Mouse (Mus musculus): ENCODE results near the gene Rexo1. TPM values are rescaled to one million over a fixed set of nuclear protein-coding genes. Genes with fewer than 3 reads are reported as not detected.
A peak's percentile ranks its signal among the peaks of the same experiment; 100 is the strongest.

Rexo1 gene
- polyA plus RNA-seq, 1 experiment from 2014 or later: 28.0 TPM

DNA sequence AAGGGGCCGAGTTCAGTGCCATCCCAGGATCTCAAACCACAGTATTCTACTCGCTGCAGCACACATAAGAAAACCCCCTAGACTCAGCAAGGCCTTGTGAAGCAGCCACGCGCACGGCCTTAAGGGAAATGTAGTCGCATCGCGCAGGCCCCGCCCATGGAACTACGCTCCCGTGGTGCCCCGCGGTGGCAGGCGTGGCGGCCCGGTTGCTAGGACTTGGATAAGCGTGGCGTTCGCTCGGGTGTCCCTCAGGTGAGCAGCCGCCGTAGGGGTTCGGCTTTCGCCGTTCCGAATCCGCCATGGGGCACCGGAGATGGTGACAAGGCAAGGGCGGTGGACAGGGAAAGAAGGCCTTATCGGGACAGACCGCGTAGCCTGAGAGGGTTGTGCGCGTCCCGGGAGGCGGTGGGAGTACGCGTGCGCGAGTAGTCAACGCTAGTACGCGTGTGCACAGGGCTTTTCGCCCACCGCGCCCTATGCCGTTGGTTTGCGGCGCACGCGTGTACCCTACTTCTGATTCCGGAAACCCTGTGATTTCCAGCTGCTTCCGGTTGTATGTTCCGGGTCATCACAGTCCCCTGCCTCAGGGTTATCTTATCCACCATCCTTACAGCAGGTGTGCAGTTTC is 41.5 kb upstream of the Rexo1 start, which contains the start of the genes Scamp4 and Adat3:
Gene Scamp4, plus strand, starts transcription at position 175 of the 628 bp plus-strand sequence.
Gene Adat3, plus strand, starts transcription at position 183 of the 628 bp plus-strand sequence.
- Histone ChIP-seq H3K4me3 (peak within 1 kb of the TSS; percentile 72), H3K27me3 (peaks cover 5% of the 10 kb centered on the region; the same call in 1 of the 2 replicates), H3K36me3 (peaks cover 19% of the 10 kb centered on the region), H3K9ac (peak within 1 kb of the TSS; percentile 83), H3K4me2 (peak within 1 kb of the TSS; percentile 87), H3K9me3 (no peaks in the 10 kb centered on the region), H3K27ac (replicated peaks) (peak within 1 kb of the TSS; percentile 90), H3K4me1 (replicated peaks) (peaks cover 24% of the 10 kb centered on the region)
- under 1% methylated on average over 54 of the region's 54 CpGs for WGBS
- peak; percentile 96 for ATAC-seq (ENCODE audit: low read depth)

- Histone ChIP-seq H3K9ac (no peak overlapping the region), H3K4me2 (no peak overlapping the region), H3K4me3 (no peak overlapping the region), H3K9me3 (no peaks in the 10 kb centered on the region), H3K36me3 (no peaks in the 10 kb centered on the region), H3K27me3 (peaks cover 5% of the 10 kb centered on the region; the same call in 1 of the 2 replicates), H3K4me1 (replicated peaks) (no peaks in the 10 kb centered on the region), H3K27ac (replicated peaks) (no peak overlapping the region)
- no peak for ATAC-seq (ENCODE audit: low read depth)
- 52% methylated on average over 4 of the region's 4 CpGs for WGBS
Measured at GRCm38 (mm10) chr10:80596318-80596717, 35.0 kb upstream of the Rexo1 start.

DNA sequence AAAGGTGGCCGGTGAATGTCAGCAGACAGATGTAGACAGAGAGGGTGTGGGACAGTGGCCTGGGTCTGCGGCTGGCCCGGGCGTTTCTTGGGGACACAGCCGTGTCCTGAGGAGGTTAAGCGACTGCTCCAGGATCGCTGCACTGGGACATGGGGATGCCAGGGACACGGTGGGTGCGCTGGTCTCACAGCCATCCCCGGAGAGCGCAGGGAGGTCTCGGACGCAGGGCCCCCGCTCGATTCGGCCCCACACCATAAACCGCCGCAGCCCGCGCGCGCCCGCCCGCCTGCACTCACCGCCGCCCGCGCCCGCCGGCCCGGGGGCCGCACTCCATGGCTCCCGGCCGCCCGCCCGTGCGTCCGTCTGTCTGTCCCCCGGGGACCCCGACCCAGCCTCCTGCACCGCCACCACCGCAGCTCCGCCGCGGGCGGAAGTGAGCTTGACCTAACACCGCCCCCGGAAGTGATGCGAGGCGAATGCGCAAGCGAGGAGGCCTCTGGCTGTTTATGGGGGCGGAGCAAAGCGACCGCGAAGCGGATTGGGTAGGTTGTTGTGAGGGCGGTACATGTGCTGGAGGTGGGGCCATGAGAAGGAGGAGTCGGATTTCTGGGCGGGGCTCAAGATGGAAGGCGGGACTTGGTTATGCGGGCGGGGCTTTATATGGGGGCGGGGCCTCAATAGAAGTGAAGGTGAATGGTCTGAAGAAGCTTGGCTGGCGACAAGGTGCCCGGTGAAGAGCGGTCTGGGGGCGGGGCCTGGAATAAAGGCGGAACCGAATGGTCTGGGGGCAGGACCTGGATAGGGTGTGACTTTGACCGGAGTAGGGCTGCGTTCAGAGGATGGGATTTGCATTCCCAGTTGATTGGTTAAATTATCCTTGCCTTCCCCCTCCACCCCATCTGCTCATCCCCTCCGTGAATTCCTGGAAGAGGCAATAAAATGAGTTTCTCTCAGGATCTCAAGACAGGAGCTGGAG is 28.8 kb upstream of the Rexo1 start, which contains the start of gene Abhd17a:
Gene Abhd17a, minus strand, starts transcription at position 463 of the 976 bp plus-strand sequence.
- Histone ChIP-seq H3K4me3 (peak within 1 kb of the TSS; percentile 97), H3K9me3 (no peaks in the 10 kb centered on the region), H3K4me1 (replicated peaks) (peaks cover 38% of the 10 kb centered on the region), H3K27ac (replicated peaks) (peak within 1 kb of the TSS; percentile 61), H3K4me2 (peak within 1 kb of the TSS; percentile 99), H3K27me3 (no peaks in the 10 kb centered on the region), H3K9ac (peak within 1 kb of the TSS; percentile 94), H3K36me3 (peaks cover 16% of the 10 kb centered on the region; the same call in 1 of the 2 replicates)
- WGBS: under 1% methylated on average over 62 of the region's 73 CpGs
- ATAC-seq (ENCODE audit: low read depth): peak; percentile 95

DNA sequence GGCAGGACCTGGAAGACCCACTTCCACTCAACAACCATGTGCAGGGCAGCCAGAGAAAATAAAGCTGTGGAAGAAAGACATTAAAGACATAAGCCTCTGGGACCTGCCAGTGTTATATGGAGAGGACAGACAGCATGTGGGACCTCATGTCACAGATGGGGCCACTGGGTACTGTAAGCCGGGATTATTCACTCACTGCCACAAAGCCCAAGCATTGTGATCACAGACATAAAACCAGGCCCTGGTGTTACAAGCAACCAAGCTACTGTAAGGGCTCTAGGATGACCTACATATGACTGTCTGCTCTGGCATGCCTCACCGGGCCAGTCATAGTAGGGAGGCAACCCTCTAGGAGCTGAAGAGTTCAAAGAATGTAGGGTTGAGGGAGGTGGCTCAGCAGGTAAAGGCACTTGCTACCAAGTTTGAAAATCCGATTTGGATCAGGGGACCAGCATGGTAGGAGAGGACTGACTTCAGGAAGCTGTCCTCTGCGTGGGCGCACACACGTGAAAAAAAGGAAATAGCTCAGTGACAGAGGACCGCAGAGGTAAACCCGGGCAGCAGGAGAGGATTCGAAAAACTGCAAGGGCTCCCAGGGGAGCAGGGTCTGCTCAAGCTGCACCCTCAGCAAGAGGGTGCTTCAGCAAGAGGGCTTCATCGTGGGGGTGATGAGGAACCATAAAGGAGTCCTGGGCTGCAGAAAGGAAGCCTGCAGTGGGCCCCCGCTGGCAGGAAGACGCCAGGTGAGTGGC is 27.9 kb upstream of the Rexo1 start:
- ATAC-seq (ENCODE audit: low read depth): no peak; the same call in 1 of the 2 replicates
- peaks cover 45% of the 10 kb centered on the region for H3K4me1 ChIP-seq (replicated peaks)
- H3K36me3 ChIP-seq: peaks cover 24% of the 10 kb centered on the region
- H3K27me3 ChIP-seq: no peaks in the 10 kb centered on the region
- peak overlapping the region; percentile 94 for H3K9ac ChIP-seq
- H3K4me3 ChIP-seq: peak overlapping the region; percentile 97
- H3K27ac ChIP-seq (replicated peaks): peak overlapping the region; percentile 61
- peak overlapping the region; percentile 99 for H3K4me2 ChIP-seq
- 20% methylated on average over 12 of the region's 12 CpGs for WGBS
- H3K9me3 ChIP-seq: no peaks in the 10 kb centered on the region

DNA sequence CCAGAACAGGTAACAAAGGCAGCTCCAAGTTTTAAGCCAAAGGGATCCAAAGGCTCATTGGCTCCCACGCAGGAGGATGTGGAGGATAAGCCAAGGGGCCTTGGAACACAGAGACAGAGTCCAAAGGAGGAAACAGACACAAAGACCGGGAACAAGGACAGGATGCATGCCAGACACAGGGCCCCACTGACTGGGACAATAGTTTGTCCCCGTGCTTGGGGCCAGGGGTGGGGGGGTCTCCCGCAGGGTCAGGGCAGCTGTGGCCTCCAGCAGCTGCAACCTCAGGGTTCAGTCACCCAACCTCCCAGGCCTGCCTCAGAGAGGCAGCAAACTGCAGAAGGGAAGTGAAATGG is 25.9 kb upstream of the Rexo1 start:
- 31% methylated on average over 4 of the region's 4 CpGs for WGBS
- H3K4me2 ChIP-seq: peak overlapping the region; percentile 11
- H3K4me1 ChIP-seq (replicated peaks): peaks cover 45% of the 10 kb centered on the region
- H3K36me3 ChIP-seq: peaks cover 37% of the 10 kb centered on the region
- no peaks in the 10 kb centered on the region for H3K9me3 ChIP-seq
- no peaks in the 10 kb centered on the region for H3K27me3 ChIP-seq
- ATAC-seq (ENCODE audit: low read depth): no peak
- H3K9ac ChIP-seq: peak overlapping the region; percentile 27; the same call in 1 of the 2 replicates
- H3K27ac ChIP-seq (replicated peaks): peak overlapping the region; percentile 46; the same call in 1 of the 2 replicates
- no peak overlapping the region for H3K4me3 ChIP-seq

- peak overlapping the region; percentile 34 for H3K9ac ChIP-seq
- peak overlapping the region; percentile 4; the same call in 1 of the 2 replicates for H3K4me3 ChIP-seq
Measured at GRCm38 (mm10) chr10:80586407-80587304, 25.3 kb upstream of the Rexo1 start.

DNA sequence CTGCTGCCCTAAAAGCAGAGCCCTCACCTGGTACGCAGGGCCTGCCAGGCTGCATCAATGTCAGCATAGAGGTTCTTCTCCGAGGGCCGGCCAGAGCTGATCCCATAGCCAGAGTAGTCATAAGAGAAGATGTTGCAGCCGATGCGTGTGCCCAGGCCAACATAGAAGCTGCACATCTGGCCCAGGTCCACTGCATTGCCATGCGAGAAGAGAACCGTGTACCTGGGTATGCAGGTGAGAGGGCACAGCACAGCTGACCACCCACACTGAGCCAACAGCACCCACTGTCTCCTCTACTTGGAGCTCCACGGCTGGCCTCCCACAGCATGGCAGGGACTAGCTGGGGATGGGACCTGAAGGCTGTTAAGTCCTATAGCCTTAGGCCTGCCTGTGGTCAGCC is 24.2 kb upstream of the Rexo1 start:
- peaks cover 47% of the 10 kb centered on the region for H3K36me3 ChIP-seq
- no peak overlapping the region for H3K4me3 ChIP-seq
- no peaks in the 10 kb centered on the region for H3K27me3 ChIP-seq
- 0 out of 2 replicates have a peak overlapping the region, but pooled peaks have one; percentile 17 for H3K9ac ChIP-seq
- WGBS: 93% methylated on average over 8 of the region's 8 CpGs
- no peak overlapping the region for H3K27ac ChIP-seq (replicated peaks)
- H3K4me1 ChIP-seq (replicated peaks): peaks cover 45% of the 10 kb centered on the region
- no peak for ATAC-seq (ENCODE audit: low read depth)
- peak overlapping the region; percentile 11 for H3K4me2 ChIP-seq
- H3K9me3 ChIP-seq: no peaks in the 10 kb centered on the region

More at GRCm38 (mm10) chr10:80586407-80587304, 25.3 kb upstream of the Rexo1 start:
- H3K27me3 ChIP-seq: no peaks in the 10 kb centered on the region
- peaks cover 40% of the 10 kb centered on the region for H3K36me3 ChIP-seq
- H3K9me3 ChIP-seq: no peaks in the 10 kb centered on the region
- ATAC-seq (ENCODE audit: low read depth): no peak
- WGBS: 94% methylated on average over 51 of the region's 51 CpGs
- H3K4me2 ChIP-seq: peak overlapping the region; percentile 11
- peak overlapping the region; percentile 46 for H3K27ac ChIP-seq (replicated peaks)
- H3K4me1 ChIP-seq (replicated peaks): peaks cover 45% of the 10 kb centered on the region

DNA sequence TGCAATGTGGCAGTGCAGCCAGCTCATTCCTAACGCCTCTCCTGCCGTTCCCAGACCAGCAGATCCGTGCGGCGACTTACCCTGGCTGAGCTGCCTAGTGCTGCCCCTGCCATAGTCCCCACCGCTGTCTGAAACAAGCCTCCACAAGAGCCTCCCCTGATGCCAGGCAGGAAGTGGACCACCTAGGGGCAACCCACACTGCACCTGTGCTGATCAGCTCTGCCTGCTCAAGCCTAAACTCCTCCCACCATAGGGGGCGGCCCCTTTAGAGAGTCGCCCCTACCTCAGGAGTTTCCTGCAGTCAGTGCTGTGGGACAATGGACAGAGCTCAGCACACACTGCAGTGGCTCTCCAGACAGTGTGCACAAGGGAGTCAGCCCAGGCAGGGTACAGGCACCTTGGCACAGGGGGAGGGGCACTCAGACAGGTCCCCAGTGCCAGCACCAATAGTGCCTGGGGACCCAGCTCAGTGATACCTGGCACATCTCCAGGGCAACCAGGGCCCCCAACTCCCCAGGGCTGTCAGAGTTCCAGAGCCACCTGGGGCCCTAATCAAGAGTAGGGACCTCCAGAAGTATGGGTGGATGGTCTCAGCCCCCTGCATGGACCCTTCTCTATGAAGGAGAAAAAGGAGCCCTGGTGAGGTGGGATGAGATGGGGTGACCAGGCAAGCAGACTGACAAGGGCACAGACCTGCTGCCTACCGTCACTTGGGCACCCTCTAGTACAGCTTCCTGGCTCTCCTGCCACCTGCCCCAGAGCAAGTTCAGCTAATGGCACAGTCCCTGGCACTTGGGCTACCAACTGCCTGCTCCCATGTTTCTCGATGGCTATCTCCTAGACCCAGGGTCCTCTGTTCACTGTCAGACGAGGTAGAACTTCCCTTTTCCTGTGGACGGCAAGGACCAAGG is 23.5 kb upstream of the Rexo1 start:
- H3K36me3 ChIP-seq: peaks cover 47% of the 10 kb centered on the region
- no peak overlapping the region for H3K27ac ChIP-seq (replicated peaks)
- no peak for ATAC-seq (ENCODE audit: low read depth)
- 0 out of 2 replicates have a peak overlapping the region, but pooled peaks have one; percentile 17 for H3K9ac ChIP-seq
- H3K4me3 ChIP-seq: no peak overlapping the region
- 77% methylated on average over 12 of the region's 12 CpGs for WGBS
- H3K27me3 ChIP-seq: no peaks in the 10 kb centered on the region
- no peaks in the 10 kb centered on the region for H3K9me3 ChIP-seq
- H3K4me2 ChIP-seq: peak overlapping the region; percentile 11
- H3K4me1 ChIP-seq (replicated peaks): peaks cover 45% of the 10 kb centered on the region

DNA sequence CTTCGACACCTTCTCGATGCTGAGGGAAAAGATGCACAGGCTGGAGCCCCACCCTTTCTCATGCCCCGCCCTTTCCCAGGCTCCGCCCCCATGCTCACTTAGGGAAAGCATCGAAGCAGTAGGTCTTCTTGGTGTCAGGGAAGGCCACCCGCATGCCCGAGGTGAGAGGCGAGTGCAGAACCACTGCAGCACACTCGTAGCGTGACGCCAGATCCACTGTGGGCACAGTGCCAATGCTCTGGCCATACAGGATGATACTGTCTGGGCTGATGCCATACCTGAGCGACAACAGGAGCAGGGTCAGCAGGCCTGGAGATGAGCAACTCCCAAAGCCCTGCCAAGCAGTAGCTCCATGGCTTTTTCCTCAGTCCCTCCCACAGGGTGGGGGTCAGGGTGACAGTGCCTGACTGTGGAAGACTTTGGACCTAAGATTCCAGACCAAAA is 22.7 kb upstream of the Rexo1 start:
- Histone ChIP-seq H3K4me1 (replicated peaks) (peaks cover 40% of the 10 kb centered on the region), H3K4me3 (no peak overlapping the region), H3K9me3 (no peaks in the 10 kb centered on the region), H3K27ac (replicated peaks) (no peak overlapping the region), H3K4me2 (no peak overlapping the region), H3K9ac (no peak overlapping the region), H3K27me3 (no peaks in the 10 kb centered on the region), H3K36me3 (peaks cover 47% of the 10 kb centered on the region)
- no peak for ATAC-seq (ENCODE audit: low read depth)
- WGBS: 62% methylated on average over 12 of the region's 12 CpGs

GRCm38 (mm10) chr10:80583047-80583446 is 21.7 kb upstream of the Rexo1 start:
- Histone ChIP-seq H3K4me2 (no peak overlapping the region), H3K9me3 (no peaks in the 10 kb centered on the region), H3K4me1 (replicated peaks) (peaks cover 40% of the 10 kb centered on the region), H3K4me3 (no peak overlapping the region), H3K36me3 (peaks cover 47% of the 10 kb centered on the region), H3K9ac (no peak overlapping the region), H3K27me3 (no peaks in the 10 kb centered on the region), H3K27ac (replicated peaks) (no peak overlapping the region)
- ATAC-seq (ENCODE audit: low read depth): no peak
- WGBS: 77% methylated on average over 5 of the region's 5 CpGs
